Mouse (Mus musculus) telencephalon, adult 2 months (tissue): Measurements from ENCODE around the gene Gngt1.

Source experiments
- DNase-seq: peaks from one replicate; pipeline ENCODE4 v3.0.0-alpha.2; 2011; ENCODE audit warnings: low read depth, low spot score

Gene Gngt1

DNA sequence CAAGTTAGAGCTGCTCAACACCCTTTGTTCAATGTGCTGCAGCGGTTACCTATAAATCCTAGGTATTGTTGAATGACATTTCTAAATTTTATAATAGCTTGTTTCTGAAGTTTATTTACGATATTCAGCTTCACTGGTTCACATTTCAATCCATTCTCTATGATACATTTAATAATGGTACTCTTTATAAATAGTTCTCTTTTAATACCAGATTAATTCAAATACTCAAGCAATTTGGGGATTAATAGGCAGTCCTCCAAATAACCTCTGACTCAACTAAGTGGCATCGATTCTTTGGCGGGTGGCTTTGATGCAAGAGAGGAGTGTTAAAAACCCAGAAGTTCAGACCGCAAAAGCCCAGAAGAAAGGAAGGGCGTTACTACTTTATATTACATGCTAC lies at the start of gene Gngt1:
Gene Gngt1 (plus strand): TSS at position 301 of the 400 bp plus-strand sequence.
- no peak for DNase-seq

DNA sequence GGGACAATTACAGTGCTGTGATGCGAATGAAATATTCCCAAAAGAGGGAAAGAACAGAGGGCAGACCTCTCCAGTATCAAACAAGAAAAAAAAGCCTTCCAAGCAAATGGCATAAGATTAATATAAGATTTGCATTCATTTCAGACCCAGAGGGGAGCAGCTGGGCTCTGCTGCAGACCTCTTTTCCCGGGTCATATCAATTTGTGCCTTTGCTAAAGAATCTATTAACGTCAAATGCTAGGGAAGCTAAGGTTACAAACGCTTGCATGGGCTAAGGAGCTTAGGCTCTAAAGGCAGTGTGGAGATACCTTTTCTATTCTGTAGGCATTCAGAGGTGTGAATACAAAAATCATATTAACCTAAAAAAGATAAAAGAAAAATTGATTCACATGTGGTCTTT lies 38.6 kb upstream of the Gngt1 start:
- DNase-seq: no peak

DNA sequence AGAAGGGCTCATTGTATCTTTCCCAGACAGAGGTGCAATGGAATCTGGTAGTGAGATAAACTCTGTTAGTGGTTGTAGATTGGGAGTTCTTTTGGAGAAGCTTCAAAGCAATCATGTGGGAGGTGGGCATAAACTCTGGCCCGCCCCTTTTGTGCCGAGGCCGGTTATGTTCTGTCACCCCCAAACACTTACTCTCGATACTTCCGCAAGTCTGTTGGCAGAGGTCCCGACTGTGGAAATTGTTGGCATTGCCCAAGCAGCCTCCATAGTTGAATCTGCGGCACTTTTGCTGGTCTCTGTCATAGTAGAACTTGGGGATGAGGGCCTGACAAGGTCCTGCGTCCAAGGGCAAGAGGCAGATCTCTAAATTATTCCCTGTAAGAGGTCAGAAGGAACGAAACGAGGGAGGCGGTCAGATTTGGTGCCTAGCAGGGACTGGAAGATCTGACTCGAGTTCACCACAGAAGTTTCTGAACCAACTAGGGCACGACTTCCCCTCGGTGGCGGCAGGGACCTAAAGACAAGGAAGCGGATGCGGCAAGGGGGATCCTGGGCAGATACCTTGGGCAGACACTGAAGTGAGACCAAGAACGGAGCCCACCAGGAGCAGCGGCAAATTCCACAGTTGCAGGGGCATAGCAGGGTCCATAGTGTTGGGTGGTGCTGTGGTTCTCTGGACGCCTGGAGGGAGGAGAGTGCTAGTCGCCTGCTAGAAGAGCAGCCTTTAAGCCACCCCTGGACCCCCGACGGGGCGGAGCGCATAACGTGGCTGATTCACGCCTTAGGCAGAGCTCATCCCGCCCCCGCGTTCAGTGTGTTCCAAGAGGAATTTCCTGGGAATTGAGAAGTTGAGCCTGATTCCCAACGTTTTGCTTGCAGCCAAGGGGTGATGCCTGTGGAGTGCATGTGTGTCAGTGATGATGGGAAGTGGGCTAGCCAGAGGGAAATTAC lies 25.6 kb upstream of the Gngt1 start:
- DNase-seq: no peak

DNA sequence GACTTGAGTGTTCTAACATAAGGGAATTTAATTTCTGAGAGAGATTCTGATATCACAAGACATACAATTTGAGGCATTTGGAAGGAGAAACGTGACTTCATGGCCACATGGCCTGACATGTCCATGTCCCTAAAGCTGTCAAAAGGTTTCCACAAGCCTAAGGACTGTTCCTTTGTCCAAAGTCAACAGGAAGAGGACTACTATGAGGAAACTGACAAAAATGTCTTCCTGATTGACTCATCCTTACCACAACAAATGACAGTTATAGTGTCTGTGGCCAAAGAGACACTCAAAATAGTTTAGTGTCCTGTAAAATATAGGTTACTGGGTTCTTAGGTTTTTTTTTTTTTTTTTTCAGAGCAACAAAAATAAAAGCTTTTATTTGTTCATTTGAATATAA lies 19.9 kb upstream of the Gngt1 start:
- no peak for DNase-seq

DNA sequence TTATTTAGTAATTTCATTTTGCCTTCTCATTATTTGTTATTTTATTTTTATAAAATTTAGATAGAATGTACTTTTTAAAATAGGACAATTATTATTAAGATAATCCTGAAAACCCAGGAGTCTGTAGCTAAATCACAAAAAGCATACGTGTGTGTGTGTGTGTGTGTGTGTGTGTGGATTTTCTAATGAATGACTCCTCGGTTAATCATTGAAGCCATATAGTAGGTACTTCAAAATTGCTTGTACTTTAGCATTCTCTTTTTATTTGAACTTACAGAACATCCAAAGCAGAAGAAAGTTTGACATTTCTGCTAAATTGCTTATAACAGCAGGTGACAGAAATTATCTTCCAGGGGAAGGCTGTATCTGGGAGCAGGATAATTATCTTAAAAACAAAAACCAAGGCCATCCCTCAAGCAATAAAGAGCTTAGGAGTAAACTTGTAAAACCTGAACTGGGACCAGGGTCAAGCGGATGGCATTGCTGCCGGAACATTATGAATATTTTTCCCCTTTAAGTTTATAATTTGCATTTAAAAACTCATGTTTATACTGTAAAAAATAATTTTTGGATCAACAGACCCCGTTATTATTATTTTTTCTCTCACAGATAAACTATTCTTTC lies 10.8 kb upstream of the Gngt1 start:
- no peak for DNase-seq

DNA sequence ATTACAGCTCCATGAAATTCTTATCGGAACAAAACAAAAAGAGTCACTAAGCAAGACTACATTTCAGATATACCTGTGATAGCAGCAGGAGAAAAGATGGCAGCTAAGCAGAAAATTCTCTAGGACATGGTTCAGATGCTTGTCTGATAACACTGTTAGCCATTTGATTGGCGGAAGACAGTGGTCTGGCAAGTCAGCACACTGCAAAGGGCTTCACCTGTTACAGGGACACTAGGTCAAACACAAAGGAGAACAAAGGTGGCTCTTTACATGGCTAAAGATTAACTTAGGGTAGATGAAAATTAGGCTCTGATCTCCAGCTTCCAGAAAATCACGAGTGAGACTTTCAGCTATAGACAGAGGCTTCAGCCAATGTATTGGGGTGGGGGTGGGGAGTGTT lies 4.8 kb upstream of the Gngt1 start, which contains the start of gene Tfpi2:
Gene Tfpi2 (minus strand): TSS at position 170 of the 400 bp plus-strand sequence.
- no peak for DNase-seq

DNA sequence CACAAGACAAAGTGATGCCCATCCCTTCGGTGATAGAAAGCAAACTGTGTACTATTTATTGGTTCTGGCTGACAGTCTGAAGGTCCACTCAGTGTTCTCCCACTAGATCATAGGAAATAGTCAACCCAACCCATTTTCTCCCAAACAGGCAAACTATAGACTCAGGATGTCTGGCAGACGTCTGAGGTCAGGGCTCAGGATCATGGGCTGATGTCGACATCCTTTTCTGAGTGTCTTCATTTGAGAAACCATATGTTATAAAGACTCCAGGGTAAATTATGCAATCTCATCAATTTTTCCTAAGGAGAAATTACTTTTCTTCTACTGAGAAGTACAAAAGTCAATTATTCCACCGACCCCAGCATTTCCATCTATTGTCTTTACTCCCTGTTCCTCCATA lies 4.5 kb downstream of the Gngt1 start:
- no peak for DNase-seq

DNA sequence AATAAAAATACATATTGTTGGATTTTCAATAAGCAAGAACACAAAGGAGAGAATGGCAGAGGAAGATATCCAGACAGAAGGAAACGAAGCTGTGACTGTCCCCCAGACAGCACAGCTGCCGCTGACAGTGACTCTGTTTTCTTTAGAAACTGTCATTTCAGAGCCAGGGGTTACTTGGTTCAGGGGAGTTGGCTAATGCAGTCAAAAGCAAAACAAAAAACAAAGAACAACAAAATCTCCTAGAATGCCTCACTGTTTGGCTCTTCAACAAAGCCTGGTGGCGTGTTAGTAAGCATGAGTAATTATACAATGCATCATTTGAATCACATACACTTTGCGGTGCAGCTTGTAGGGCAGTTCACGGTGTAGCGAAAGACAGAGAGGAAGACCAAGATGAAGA lies 5.7 kb downstream of the Gngt1 start:
- DNase-seq: peak; percentile 46

DNA sequence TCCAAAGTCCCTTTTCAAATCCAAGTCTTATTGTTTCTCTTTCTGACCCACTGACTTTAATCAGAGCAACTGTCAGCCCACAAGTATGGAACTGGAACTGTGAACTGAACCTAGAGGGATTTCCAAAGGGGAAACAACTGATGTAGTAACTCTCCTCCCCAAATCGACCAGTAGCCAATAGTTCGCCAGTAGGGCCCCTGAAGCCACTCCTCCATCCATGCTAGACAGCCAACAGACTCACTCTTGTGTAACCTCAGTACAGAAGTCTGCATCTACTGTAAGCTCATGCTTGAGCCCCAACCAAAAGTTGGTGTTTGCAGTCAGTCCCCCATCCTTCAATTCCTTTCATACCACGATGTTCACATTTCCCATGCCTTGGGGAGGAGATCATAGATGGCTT lies 7.1 kb downstream of the Gngt1 start:
- no peak for DNase-seq

DNA sequence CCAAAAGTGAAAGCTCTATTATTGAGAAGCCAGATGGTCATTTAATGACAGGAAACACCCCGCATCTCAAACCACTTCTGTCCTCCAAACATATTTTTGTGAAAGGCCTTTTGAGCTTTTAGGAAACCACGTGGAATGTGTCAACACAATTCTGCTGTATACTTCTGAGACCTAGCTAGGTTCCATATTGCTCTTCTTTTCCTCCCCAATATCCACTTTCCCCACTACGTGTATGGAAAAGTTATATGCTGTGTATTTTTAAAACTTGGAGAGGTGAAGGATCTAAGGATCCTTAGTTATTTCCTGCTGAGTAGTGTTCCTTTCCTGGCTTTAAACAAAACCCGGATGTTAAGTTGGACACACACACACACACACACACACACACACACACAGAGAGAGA lies 9.9 kb downstream of the Gngt1 start:
- DNase-seq: no peak

DNA sequence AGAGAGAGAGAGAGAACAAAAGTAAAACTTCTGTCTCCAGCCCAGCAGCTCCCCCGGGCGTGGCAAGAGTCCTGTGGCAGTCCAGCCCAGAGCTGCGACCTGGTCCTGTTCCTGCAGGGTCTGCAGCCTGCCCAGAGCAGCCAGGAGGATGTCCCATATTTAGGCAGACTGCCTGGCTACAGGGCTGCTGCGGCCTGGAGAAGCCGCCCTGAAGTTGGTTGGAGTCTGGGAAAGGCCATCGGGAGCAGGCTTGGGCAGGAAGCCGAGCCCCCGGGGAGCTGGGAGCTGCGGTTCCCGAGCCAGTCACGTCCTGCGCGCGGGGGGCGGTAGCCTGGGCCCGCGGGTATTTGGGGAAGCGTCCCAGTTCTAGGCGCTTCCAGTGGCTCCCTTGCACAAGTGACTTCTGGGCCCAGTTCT lies 10.3 kb downstream of the Gngt1 start, which contains the start of gene Gng11:
Gene Gng11 (plus strand): TSS at position 15 of the 417 bp plus-strand sequence.
- DNase-seq: no peak

DNA sequence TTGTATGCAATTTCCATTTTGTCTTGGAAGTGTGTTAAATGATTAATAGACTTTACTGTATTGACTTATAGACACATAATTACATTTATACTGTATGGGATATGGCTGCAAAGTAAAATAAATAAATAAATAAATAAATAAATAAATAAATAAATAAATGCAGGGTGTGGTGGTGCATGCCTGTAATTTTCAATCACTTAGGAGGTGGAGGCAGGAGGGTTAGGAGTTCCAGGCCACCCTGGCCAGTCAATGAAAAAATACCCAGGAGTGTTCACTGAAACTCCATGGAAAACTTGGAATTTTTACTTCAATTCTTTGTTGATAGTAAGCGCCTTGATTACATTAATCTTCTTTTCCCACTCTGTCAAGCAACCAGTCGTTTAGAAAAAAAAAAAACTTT lies 11.2 kb downstream of the Gngt1 start:
- no peak for DNase-seq

DNA sequence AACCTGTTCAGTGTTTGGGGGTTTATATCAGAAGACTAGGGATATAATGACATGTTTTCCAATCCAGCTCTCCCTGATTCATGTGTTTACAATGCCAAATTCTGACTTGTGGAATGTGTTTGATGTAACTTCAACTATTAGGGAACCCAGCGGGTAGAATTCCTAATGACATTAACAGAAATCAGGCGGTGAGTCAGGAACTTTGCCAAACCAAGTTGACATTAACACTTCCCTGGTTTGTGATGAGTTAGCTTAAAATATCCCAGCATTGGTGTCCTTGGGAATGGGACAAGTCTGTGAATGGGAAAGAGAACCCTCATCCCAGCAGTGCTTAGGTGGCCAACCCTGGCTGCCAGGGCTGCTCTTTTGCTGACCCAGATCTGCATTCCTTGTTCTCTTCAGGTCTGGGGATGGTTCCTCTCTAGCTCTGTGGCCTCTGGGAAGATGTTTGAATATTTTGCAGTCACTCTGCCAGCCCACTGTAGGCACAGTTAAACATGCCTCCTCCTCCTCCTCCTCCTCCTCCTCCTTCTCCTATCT lies 15.0 kb downstream of the Gngt1 start:
- DNase-seq: no peak

DNA sequence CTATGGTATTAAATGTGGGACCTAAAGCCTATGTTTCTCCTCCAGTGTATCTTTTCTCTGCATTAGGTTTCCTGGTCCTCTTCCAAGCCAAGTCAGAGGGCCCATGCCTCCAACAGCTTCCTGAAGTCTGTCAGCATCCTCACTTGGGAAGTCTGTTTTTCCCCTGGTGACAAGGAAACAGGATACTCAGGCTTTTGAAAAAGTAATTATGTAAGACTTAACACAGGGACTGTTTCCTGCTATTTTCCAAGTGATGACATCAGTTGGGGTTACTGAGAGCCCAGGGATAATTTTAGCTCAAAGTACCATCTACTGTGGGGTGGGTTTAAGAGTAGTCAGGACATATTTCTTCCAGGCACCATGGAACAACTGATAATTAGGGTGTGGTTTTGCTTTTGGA lies 16.0 kb downstream of the Gngt1 start:
- no peak for DNase-seq

DNA sequence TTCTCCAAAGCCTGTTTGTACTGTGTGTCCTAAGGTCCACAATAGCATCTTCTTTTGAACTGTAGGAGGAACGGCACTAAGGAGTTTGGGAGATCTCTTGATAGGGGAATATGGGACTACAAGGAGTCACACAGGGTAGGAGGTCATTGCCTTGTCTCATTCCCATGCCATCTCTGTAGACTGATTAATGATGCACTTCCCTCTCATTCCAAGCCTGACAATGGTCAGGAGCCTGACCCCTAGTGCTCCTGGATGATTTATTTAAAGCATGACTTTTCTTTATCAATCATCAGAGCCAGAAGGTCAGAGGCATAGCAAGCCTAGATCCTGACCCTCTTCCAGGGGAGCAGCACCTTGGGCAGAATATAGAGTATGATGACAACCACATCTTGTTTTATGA lies 29.1 kb downstream of the Gngt1 start:
- DNase-seq: no peak

DNA sequence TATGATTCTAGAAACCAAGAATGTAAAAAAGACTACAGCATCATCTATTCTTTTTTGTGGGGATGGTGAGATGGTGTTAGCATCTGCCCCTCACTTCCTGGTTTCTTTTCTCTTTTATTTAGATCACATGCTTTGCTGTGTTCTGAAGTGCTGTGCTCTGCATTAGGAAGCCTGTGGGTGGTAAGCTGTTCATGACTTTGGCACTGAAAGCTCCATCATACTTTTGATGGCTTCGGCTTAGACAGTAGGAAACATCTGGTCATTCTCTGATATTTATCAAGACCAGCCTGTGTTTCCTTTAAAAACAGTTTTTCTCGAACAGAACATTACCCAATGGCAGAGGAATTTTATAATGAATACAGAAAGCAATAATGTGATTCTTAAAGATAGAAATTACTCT lies 32.8 kb downstream of the Gngt1 start:
- no peak for DNase-seq

DNA sequence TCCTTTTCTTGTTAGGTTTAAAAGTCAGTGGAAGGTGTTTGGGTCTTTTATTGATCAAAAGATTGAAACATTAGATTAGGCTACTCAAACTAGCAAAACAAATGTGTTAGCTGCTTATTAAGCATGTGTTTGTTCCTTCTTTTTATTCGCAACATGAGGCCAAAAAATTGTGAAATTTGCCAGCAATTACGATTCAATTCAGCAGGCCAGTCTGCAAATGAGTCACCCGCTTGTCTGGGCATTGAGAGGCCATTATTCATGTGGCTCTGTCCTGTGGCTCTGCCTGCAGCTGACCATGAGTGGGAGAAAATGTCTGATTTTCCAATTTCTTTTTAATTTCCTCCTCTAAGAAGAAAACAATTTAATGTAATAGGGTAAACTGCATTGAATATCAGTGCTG lies 37.4 kb downstream of the Gngt1 start:
- peak; percentile 2 for DNase-seq

DNA sequence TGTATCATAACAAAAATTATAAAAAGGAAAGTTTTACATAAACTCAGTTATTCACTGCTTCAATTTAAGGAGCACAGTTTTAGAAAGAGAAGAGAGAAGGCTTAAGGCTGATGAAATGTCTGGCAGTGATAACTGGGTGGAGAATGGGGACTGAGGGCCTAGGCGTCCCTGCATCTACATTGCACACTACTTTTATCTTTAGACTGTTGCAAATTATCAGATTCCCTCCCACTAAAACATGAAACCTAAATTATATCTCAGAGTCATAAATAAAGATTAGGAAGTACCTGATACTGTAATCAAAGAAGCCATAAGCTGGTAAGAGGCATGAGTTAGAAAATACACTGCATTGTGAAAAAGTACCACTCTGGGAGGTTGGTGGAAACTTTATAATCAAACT lies 48.2 kb downstream of the Gngt1 start:
- no peak for DNase-seq
